Mouse (Mus musculus): ENCODE measurements around the gene Col4a3bp.

Col4a3bp gene

GRCm38 (mm10) chr13:96542901-96543891 lies 778 bp downstream of the Col4a3bp start:
- no peak for DNase-seq (ENCODE audit: low spot score in 2 of 2)

- DNase-seq (ENCODE audit: low spot score in 2 of 2), result no peak
Measured at GRCm38 (mm10) chr13:96544506-96544905, 2.1 kb downstream of the Col4a3bp start.

GRCm38 (mm10) chr13:96547250-96547649 lies 4.8 kb downstream of the Col4a3bp start:
- no peak for DNase-seq (ENCODE audit: low spot score in 2 of 2)

GRCm38 (mm10) chr13:96547941-96548340 lies 5.5 kb downstream of the Col4a3bp start:
- no peak for DNase-seq (ENCODE audit: low spot score in 2 of 2)

- no peak for DNase-seq (ENCODE audit: low spot score in 2 of 2)
Measured at GRCm38 (mm10) chr13:96555099-96555498, 12.7 kb downstream of the Col4a3bp start.

GRCm38 (mm10) chr13:96567977-96568376 lies 25.6 kb downstream of the Col4a3bp start:
- DNase-seq (ENCODE audit: low spot score in 2 of 2), result no peak

GRCm38 (mm10) chr13:96570313-96571015 lies 28.0 kb downstream of the Col4a3bp start:
- DNase-seq (ENCODE audit: low spot score in 2 of 2), result no peak

- DNase-seq (ENCODE audit: low spot score in 2 of 2), result no peak
Measured at GRCm38 (mm10) chr13:96571016-96571361, 28.6 kb downstream of the Col4a3bp start.

- no peak for DNase-seq (ENCODE audit: low spot score in 2 of 2)
Measured at GRCm38 (mm10) chr13:96574170-96574569, 31.8 kb downstream of the Col4a3bp start.

GRCm38 (mm10) chr13:96579104-96579503 lies 36.7 kb downstream of the Col4a3bp start:
- DNase-seq (ENCODE audit: low spot score in 2 of 2), result no peak

GRCm38 (mm10) chr13:96579979-96580378 lies 37.6 kb downstream of the Col4a3bp start:
- DNase-seq (ENCODE audit: low spot score in 2 of 2), result no peak

- DNase-seq (ENCODE audit: low spot score in 2 of 2), result no peak
Measured at GRCm38 (mm10) chr13:96584201-96584600, 41.8 kb downstream of the Col4a3bp start.

GRCm38 (mm10) chr13:96586540-96586939 lies 44.1 kb downstream of the Col4a3bp start:
- no peak for DNase-seq (ENCODE audit: low spot score in 2 of 2)

GRCm38 (mm10) chr13:96588642-96589041 lies 46.2 kb downstream of the Col4a3bp start:
- DNase-seq (ENCODE audit: low spot score in 2 of 2), result no peak

- no peak for DNase-seq (ENCODE audit: low spot score in 2 of 2)
Measured at GRCm38 (mm10) chr13:96593621-96594020, 51.2 kb downstream of the Col4a3bp start.

- no peak for DNase-seq (ENCODE audit: low spot score in 2 of 2)
Measured at GRCm38 (mm10) chr13:96594070-96594469, 51.7 kb downstream of the Col4a3bp start.

GRCm38 (mm10) chr13:96599182-96599581 lies 56.8 kb downstream of the Col4a3bp start:
- no peak for DNase-seq (ENCODE audit: low spot score in 2 of 2)

GRCm38 (mm10) chr13:96604242-96604641 lies 61.8 kb downstream of the Col4a3bp start:
- DNase-seq (ENCODE audit: low spot score in 2 of 2), result no peak

- no peak for DNase-seq (ENCODE audit: low spot score in 2 of 2)
Measured at GRCm38 (mm10) chr13:96614615-96615014, 72.2 kb downstream of the Col4a3bp start.

GRCm38 (mm10) chr13:96620891-96621290 lies 78.5 kb downstream of the Col4a3bp start:
- DNase-seq (ENCODE audit: low spot score in 2 of 2), result no peak

- no peak for DNase-seq (ENCODE audit: low spot score in 2 of 2)
Measured at GRCm38 (mm10) chr13:96630396-96630795, 88.0 kb downstream of the Col4a3bp start.

GRCm38 (mm10) chr13:96644168-96644567 lies 101.8 kb downstream of the Col4a3bp start:
- no peak for DNase-seq (ENCODE audit: low spot score in 2 of 2)

- DNase-seq (ENCODE audit: low spot score in 2 of 2), result no peak
Measured at GRCm38 (mm10) chr13:96645822-96646221, 103.4 kb downstream of the Col4a3bp start.

Measured in spleen, postnatal 4 days (tissue).